In genomic region chr9:108111593-108112121, GRCm38 (mm10) we compare ENCODE assay signal across 10 mouse cellular contexts. TPM values are rescaled to one million over a fixed set of nuclear protein-coding genes. Genes with fewer than 3 reads are reported as not detected.
DNase-seq lines count a peak whose midpoint lies in the region; ATAC-seq lines count a peak whose summit lies in the region.
"Had no signal": no experiment of that assay in that cellular context is flagged by ENCODE, and none has a peak within 500 bp of the region (broad histone marks: within the 10 kb centered on the region; RNA-seq: fewer than 3 reads in every experiment).

No protein-coding gene starts in this region.

- H3K4me1 ChIP-seq in heart, embryonic 16.5 days (ENCODE audit: control insufficient read depth, insufficient read depth, low read length) = peaks cover 9% of the 10 kb centered on the region
- H3K4me1 ChIP-seq in embryonic facial prominence, embryonic 11.5 days (ENCODE audit: control insufficient read depth, insufficient read depth, low read length) = peaks cover 7% of the 10 kb centered on the region; the same call in 1 of the 2 replicates
- H3K4me1 ChIP-seq in hindbrain, embryonic 14.5 days (replicated peaks; ENCODE audit: control insufficient read depth, insufficient read depth, low read length) = no peaks in the 10 kb centered on the region; the same call in 1 of the 2 replicates
- peaks cover 7% of the 10 kb centered on the region; the same call in 1 of the 2 replicates for H3K4me1 ChIP-seq in midbrain, embryonic 11.5 days (ENCODE audit: control insufficient read depth, insufficient read depth, low read length)

- ATAC-seq in heart, embryonic 16.5 days (replicated peaks; ENCODE audit: extremely low read depth, insufficient read depth, low FRiP score) = no peak
- no peak for ATAC-seq in embryonic facial prominence, embryonic 11.5 days (replicated peaks; ENCODE audit: insufficient number of reproducible peaks, low FRiP score, low TSS enrichment, low read depth)
- ATAC-seq in hindbrain, embryonic 14.5 days (ENCODE audit: low FRiP score) = no peak
- no peak for ATAC-seq in midbrain, embryonic 11.5 days (ENCODE audit: low FRiP score)
- ATAC-seq: Patski had no signal

- H3K9me3 ChIP-seq in heart, embryonic 16.5 days (replicated peaks; ENCODE audit: control insufficient read depth, low read length) = peaks cover 3% of the 10 kb centered on the region; the same call in 1 of the 2 replicates
- no peaks in the 10 kb centered on the region for H3K9me3 ChIP-seq in embryonic facial prominence, embryonic 11.5 days (replicated peaks; ENCODE audit: control insufficient read depth, low read length)
- H3K9me3 ChIP-seq in hindbrain, embryonic 14.5 days (ENCODE audit: control insufficient read depth, low read length) = no peaks in the 10 kb centered on the region
- no peaks in the 10 kb centered on the region for H3K9me3 ChIP-seq in midbrain, embryonic 11.5 days (ENCODE audit: control insufficient read depth, low read length)

- H3K4me3 ChIP-seq in heart, embryonic 16.5 days (ENCODE audit: low read length) = peak overlapping the region; percentile 47
- H3K4me3 ChIP-seq in embryonic facial prominence, embryonic 11.5 days (ENCODE audit: low read depth, low read length) = no peak overlapping the region; the same call in 1 of the 2 replicates
- no peak overlapping the region for H3K4me3 ChIP-seq in hindbrain, embryonic 14.5 days (replicated peaks; ENCODE audit: low read length)
- no peak overlapping the region for H3K4me3 ChIP-seq in midbrain, embryonic 11.5 days (ENCODE audit: low read depth, low read length)

- peak overlapping the region; percentile 66 for H3K9ac ChIP-seq in heart, embryonic 16.5 days (ENCODE audit: low read length)
- H3K9ac ChIP-seq in embryonic facial prominence, embryonic 11.5 days (replicated peaks; ENCODE audit: low read length) = peak overlapping the region; percentile 59
- H3K9ac ChIP-seq in hindbrain, embryonic 14.5 days = peak overlapping the region; percentile 8; the same call in 1 of the 2 replicates
- H3K9ac ChIP-seq in midbrain, embryonic 11.5 days (ENCODE audit: low read length) = peak overlapping the region; percentile 1; the same call in 1 of the 2 replicates

- no peak for DNase-seq in heart, postnatal 25 days (ENCODE audit: low spot score)
- no peak for DNase-seq in embryonic facial prominence, embryonic 11.5 days (ENCODE audit: low spot score)
- no peak for DNase-seq in hindbrain, embryonic 14.5 days (ENCODE audit: low spot score)
- DNase-seq in midbrain, embryonic 11.5 days (ENCODE audit: low spot score, missing footprints) = no peak
- DNase-seq in MN1 (ENCODE audit: low spot score) = no peak
- no peak for DNase-seq in spleen, postnatal 14 days (ENCODE audit: low spot score in 2 of 2)
- no peak for DNase-seq in layer of hippocampus, adult 9-10 months (ENCODE audit: low spot score)
- DNase-seq: kidney, adult 11 months had no signal

- intact Hi-C loops in heart, postnatal 25 days (cut with DNase I) = no loop called here

- peaks cover 8% of the 10 kb centered on the region for H3K27me3 ChIP-seq in heart, embryonic 16.5 days (ENCODE audit: control insufficient read depth, insufficient read depth, low read length)
- H3K27me3 ChIP-seq in embryonic facial prominence, embryonic 11.5 days (ENCODE audit: control insufficient read depth, insufficient read depth, low read length) = no peaks in the 10 kb centered on the region; the same call in 1 of the 2 replicates
- H3K27me3 ChIP-seq in hindbrain, embryonic 14.5 days (ENCODE audit: control insufficient read depth, insufficient read depth, low read length) = no peaks in the 10 kb centered on the region
- no peaks in the 10 kb centered on the region for H3K27me3 ChIP-seq in midbrain, embryonic 11.5 days (ENCODE audit: control insufficient read depth, insufficient read depth, low read length)

- no peak overlapping the region for H3K27ac ChIP-seq in heart, embryonic 16.5 days (ENCODE audit: low read length)
- no peak overlapping the region for H3K27ac ChIP-seq in embryonic facial prominence, embryonic 11.5 days (replicated peaks; ENCODE audit: low read depth, low read length)
- H3K27ac ChIP-seq in hindbrain, embryonic 14.5 days = no peak overlapping the region
- no peak overlapping the region for H3K27ac ChIP-seq in midbrain, embryonic 11.5 days (ENCODE audit: low read depth, low read length)

- peak overlapping the region; percentile 70 for H3K4me2 ChIP-seq in heart, embryonic 16.5 days (ENCODE audit: low read depth, low read length)
- H3K4me2 ChIP-seq in embryonic facial prominence, embryonic 11.5 days (ENCODE audit: low read depth, low read length) = peak overlapping the region; percentile 49
- peak overlapping the region; percentile 24 for H3K4me2 ChIP-seq in hindbrain, embryonic 14.5 days (replicated peaks)
- H3K4me2 ChIP-seq in midbrain, embryonic 11.5 days = peak overlapping the region; percentile 31

- 75% methylated on average over 17 of the region's 17 CpGs for WGBS in heart, embryonic 16.5 days
- 79% methylated on average over 17 of the region's 17 CpGs for WGBS in embryonic facial prominence, embryonic 11.5 days
- 72% methylated on average over 17 of the region's 17 CpGs for WGBS in hindbrain, embryonic 14.5 days
- 73% methylated on average over 17 of the region's 17 CpGs for WGBS in midbrain, embryonic 11.5 days

- no peaks in the 10 kb centered on the region for H3K36me3 ChIP-seq in heart, embryonic 16.5 days (ENCODE audit: control insufficient read depth, insufficient read depth)
- no peaks in the 10 kb centered on the region for H3K36me3 ChIP-seq in embryonic facial prominence, embryonic 11.5 days (replicated peaks; ENCODE audit: control insufficient read depth, insufficient read depth, low read depth, low read length)
- peaks cover 81% of the 10 kb centered on the region for H3K36me3 ChIP-seq in hindbrain, embryonic 14.5 days (replicated peaks; ENCODE audit: control insufficient read depth, insufficient read depth)
- peaks cover 10% of the 10 kb centered on the region for H3K36me3 ChIP-seq in midbrain, embryonic 11.5 days (ENCODE audit: control insufficient read depth, insufficient read depth, low read length)

RNA-seq across cellular contexts. Expression of gene Apeh, which starts 17.3 kb away (rescaled TPM):
- polyA plus RNA-seq in heart, embryonic 16.5 days (2015; fragmentation: Nextera tagmentation; extraction: Ambion mirVana) = 54.5 and 57.0 TPM in 2 replicates
- total RNA-seq in heart, postnatal 25 days (2021) = 10 to 100 TPM; 43.1 to 45.4 TPM
- polyA plus RNA-seq in embryonic facial prominence, embryonic 11.5 days (2014; fragmentation: Nextera tagmentation; extraction: Ambion mirVana) = 45.3 and 47.2 TPM in 2 replicates
- 44.8 and 48.7 TPM in 2 replicates for polyA plus RNA-seq in hindbrain, embryonic 14.5 days (2014; fragmentation: Nextera tagmentation; extraction: Ambion mirVana)
- polyA plus RNA-seq in midbrain, embryonic 11.5 days (2014; fragmentation: Nextera tagmentation; extraction: Ambion mirVana) = 53.0 and 67.3 TPM in 2 replicates

RNA-seq across cellular contexts. Expression of gene Rnf123, which starts 28.5 kb away (rescaled TPM):
- 31.3 and 34.7 TPM in 2 replicates for polyA plus RNA-seq in heart, embryonic 16.5 days (2015; fragmentation: Nextera tagmentation; extraction: Ambion mirVana)
- 100 to 1,000 TPM in 1 of 2 experiments, 10 to 100 TPM in 1; 90.1 to 112 TPM for total RNA-seq in heart, postnatal 25 days (2021)
- polyA plus RNA-seq in embryonic facial prominence, embryonic 11.5 days (2014; fragmentation: Nextera tagmentation; extraction: Ambion mirVana) = 22.0 and 23.5 TPM in 2 replicates
- 49.9 and 50.9 TPM in 2 replicates for polyA plus RNA-seq in hindbrain, embryonic 14.5 days (2014; fragmentation: Nextera tagmentation; extraction: Ambion mirVana)
- polyA plus RNA-seq in midbrain, embryonic 11.5 days (2014; fragmentation: Nextera tagmentation; extraction: Ambion mirVana) = 27.2 and 29.2 TPM in 2 replicates

RNA-seq across cellular contexts. Expression of gene Mst1, which starts 31.4 kb away (rescaled TPM):
- 0.44 and 0.53 TPM in 2 replicates for polyA plus RNA-seq in heart, embryonic 16.5 days (2015; fragmentation: Nextera tagmentation; extraction: Ambion mirVana)
- not detected for total RNA-seq in heart, postnatal 25 days (2021)
- polyA plus RNA-seq in embryonic facial prominence, embryonic 11.5 days (2014; fragmentation: Nextera tagmentation; extraction: Ambion mirVana) = 0.28 and 0.31 TPM in 2 replicates
- not detected in 2 replicates for polyA plus RNA-seq in hindbrain, embryonic 14.5 days (2014; fragmentation: Nextera tagmentation; extraction: Ambion mirVana)
- polyA plus RNA-seq in midbrain, embryonic 11.5 days (2014; fragmentation: Nextera tagmentation; extraction: Ambion mirVana) = 0.47 and 0.78 TPM in 2 replicates

RNA-seq across cellular contexts. Expression of gene Amigo3, which starts 58.7 kb away (rescaled TPM):
- 1.9 and 2.4 TPM in 2 replicates for polyA plus RNA-seq in heart, embryonic 16.5 days (2015; fragmentation: Nextera tagmentation; extraction: Ambion mirVana)
- 1 to 10 TPM; 1.8 TPM for total RNA-seq in heart, postnatal 25 days (2021)
- polyA plus RNA-seq in embryonic facial prominence, embryonic 11.5 days (2014; fragmentation: Nextera tagmentation; extraction: Ambion mirVana) = 1.4 and 1.5 TPM in 2 replicates
- 2.4 and 2.9 TPM in 2 replicates for polyA plus RNA-seq in hindbrain, embryonic 14.5 days (2014; fragmentation: Nextera tagmentation; extraction: Ambion mirVana)
- polyA plus RNA-seq in midbrain, embryonic 11.5 days (2014; fragmentation: Nextera tagmentation; extraction: Ambion mirVana) = 1.5 and 2.0 TPM in 2 replicates

Comparison
In these comparisons a context has a peak if more than half of its experiments do, and no peak if none do; other contexts are left out.
1. H3K9ac ChIP-seq: peak in every context shown above with its lines; median percentile 66 in heart, embryonic 16.5 days; 59 in embryonic facial prominence, embryonic 11.5 days; 8 in hindbrain, embryonic 14.5 days; 1 in midbrain, embryonic 11.5 days.